Comparison of ENCODE assay signal across 15 mouse cellular contexts in the genomic region with DNA sequence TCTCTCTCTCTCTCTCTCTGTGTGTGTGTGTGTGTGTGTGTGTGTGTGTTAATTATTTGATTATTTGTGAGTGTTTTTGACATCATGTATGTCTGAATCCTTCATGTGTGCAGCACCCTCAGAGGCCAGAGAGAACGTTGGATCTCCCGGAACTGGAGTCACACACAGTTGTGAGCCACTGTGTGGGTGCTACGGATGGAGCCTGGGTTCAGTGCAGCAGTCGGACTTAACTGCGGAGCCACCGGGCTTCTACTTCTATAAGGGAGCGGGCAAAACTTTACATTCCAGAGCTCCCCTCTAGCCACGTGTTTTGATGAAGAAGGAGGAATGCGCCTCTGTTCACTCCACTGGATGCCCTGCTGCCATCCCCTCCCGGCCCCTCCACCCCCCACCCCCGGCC.
DNase-seq lines count a peak whose midpoint lies in the region; ATAC-seq and TF ChIP-seq lines count a peak whose summit lies in the region.
"Had no signal": no experiment of that assay in that cellular context is flagged by ENCODE, and none has a peak within 500 bp of the region (broad histone marks: within the 10 kb centered on the region; RNA-seq: fewer than 3 reads in every experiment).

No protein-coding gene starts in this region.

- H3K27ac ChIP-seq in heart, embryonic 13.5 days (replicated peaks) = no peak overlapping the region
- H3K27ac ChIP-seq in kidney, postnatal 0 days = no peak overlapping the region
- H3K27ac ChIP-seq in embryonic facial prominence, embryonic 15.5 days (replicated peaks) = no peak overlapping the region

- ATAC-seq in heart, embryonic 13.5 days (ENCODE audit: extremely low read depth, insufficient number of reproducible peaks, low FRiP score, low TSS enrichment) = no peak
- ATAC-seq in kidney, postnatal 0 days (replicated peaks; ENCODE audit: low FRiP score, low read depth) = no peak
- ATAC-seq in embryonic facial prominence, embryonic 15.5 days (ENCODE audit: insufficient number of reproducible peaks, low FRiP score, low TSS enrichment, low read depth) = no peak

- H3K4me2 ChIP-seq in heart, embryonic 13.5 days = peak overlapping the region; percentile 68
- peak overlapping the region; percentile 52; the same call in 1 of the 2 replicates for H3K4me2 ChIP-seq in kidney, postnatal 0 days (ENCODE audit: low read length)
- H3K4me2 ChIP-seq in embryonic facial prominence, embryonic 15.5 days (replicated peaks) = peak overlapping the region; percentile 58

- H3K4me3 ChIP-seq in heart, embryonic 13.5 days = no peak overlapping the region; the same call in 1 of the 2 replicates
- 0 out of 2 replicates have a peak overlapping the region, but pooled peaks have one; percentile 16 for H3K4me3 ChIP-seq in kidney, postnatal 0 days (replicated peaks; ENCODE audit: low read depth, low read length)
- peak overlapping the region; percentile 32 for H3K4me3 ChIP-seq in embryonic facial prominence, embryonic 15.5 days (replicated peaks)

- 38% methylated on average over 11 of the region's 11 CpGs for WGBS in heart, embryonic 13.5 days
- WGBS in kidney, postnatal 0 days = 35% methylated on average over 11 of the region's 11 CpGs
- WGBS in embryonic facial prominence, embryonic 15.5 days = 15% methylated on average over 11 of the region's 11 CpGs

- H3K9ac ChIP-seq in heart, embryonic 13.5 days = no peak overlapping the region
- no peak overlapping the region for H3K9ac ChIP-seq in kidney, postnatal 0 days (ENCODE audit: low read depth, low read length)
- no peak overlapping the region for H3K9ac ChIP-seq in embryonic facial prominence, embryonic 15.5 days

- H3K27me3 ChIP-seq in heart, embryonic 13.5 days (replicated peaks) = 0 out of 2 replicates have a peak, but pooled peaks cover 6% of the 10 kb centered on the region
- H3K27me3 ChIP-seq in kidney, postnatal 0 days (ENCODE audit: insufficient read depth, low read length) = no peaks in the 10 kb centered on the region
- H3K27me3 ChIP-seq in embryonic facial prominence, embryonic 15.5 days = no peaks in the 10 kb centered on the region

- H3K4me1 ChIP-seq in heart, embryonic 13.5 days = peaks cover 16% of the 10 kb centered on the region
- peaks cover 8% of the 10 kb centered on the region; the same call in 1 of the 2 replicates for H3K4me1 ChIP-seq in kidney, postnatal 0 days (replicated peaks; ENCODE audit: insufficient read depth, low read length)
- peaks cover 11% of the 10 kb centered on the region; the same call in 1 of the 2 replicates for H3K4me1 ChIP-seq in embryonic facial prominence, embryonic 15.5 days

- no peaks in the 10 kb centered on the region for H3K36me3 ChIP-seq in heart, embryonic 13.5 days
- no peaks in the 10 kb centered on the region for H3K36me3 ChIP-seq in kidney, postnatal 0 days (ENCODE audit: insufficient read depth, low read length)
- no peaks in the 10 kb centered on the region for H3K36me3 ChIP-seq in embryonic facial prominence, embryonic 15.5 days

- no peak for TF ChIP-seq CTCF in kidney, postnatal 0 days (IDR thresholded peaks at IDR 0.05; ENCODE audit: low read depth)

- H3K9me3 ChIP-seq in heart, embryonic 13.5 days = no peaks in the 10 kb centered on the region
- no peaks in the 10 kb centered on the region for H3K9me3 ChIP-seq in kidney, postnatal 0 days (replicated peaks; ENCODE audit: low read length)
- no peaks in the 10 kb centered on the region for H3K9me3 ChIP-seq in embryonic facial prominence, embryonic 15.5 days (replicated peaks)

- no peak for DNase-seq in heart, postnatal 4 days
- no peak for DNase-seq in kidney, postnatal 0 days (ENCODE audit: low spot score)
- no peak for DNase-seq in kidney, postnatal 10 days
- DNase-seq in embryo, embryonic 10.5 days (ENCODE audit: low spot score) = peak; percentile 7
- DNase-seq in c-Kit-positive CD71-positive TER-119-positive erythroid progenitor cells, embryonic 14.5 days (ENCODE audit: low spot score) = no peak
- DNase-seq in adrenal gland, adult 2 months = no peak
- DNase-seq: adrenal gland, postnatal 25 days; B cell, adult 2 months; cerebellum, postnatal 36 days; kidney, adult 8-10 months; left cerebral cortex, postnatal 4 days; lung, postnatal 14 days; right cerebral cortex, postnatal 25 days had no signal
